Mouse (Mus musculus) neutrophil, adult 5-6 weeks (primary cell): ENCODE results near the gene Rnf217. TPM values are rescaled to one million over a fixed set of nuclear protein-coding genes. Genes with fewer than 3 reads are reported as not detected.

Experiments used
- total RNA-seq: library from RNA; stranded (forward); fragments of 200-1000 nt; gene quantifications from 2 replicates; pipeline ENCODE4 v1.2.3, GENCODE M21; 2017

Gene Rnf217
- total RNA-seq, 1 experiment from 2014 or later: 0.12 TPM

Other genes starting within 250 kb of the Rnf217 start
- not detected in 2 replicates for gene Tpd52l1, start 163.2 kb downstream of the Rnf217 start, total RNA-seq